Mouse (Mus musculus): ENCODE measurements around the gene Adamts6.

GRCm38 (mm10) chr13:104468061-104468460 lies 180.4 kb downstream of the Adamts6 start:
- TF ChIP-seq CTCF (IDR thresholded peaks at IDR 0.05; ENCODE audit: low read depth, low read length) (no peak), POLR2A (IDR thresholded peaks at IDR 0.05; ENCODE audit: borderline replicate concordance, low read depth, low read length) (no peak)
